Mouse (Mus musculus): ENCODE measurements around the gene Plp2. TPM values are rescaled to one million over a fixed set of nuclear protein-coding genes. Genes with fewer than 3 reads are reported as not detected.

The Plp2 gene
- polyA plus RNA-seq, 1 experiment from 2014 or later, result 22.2 TPM

Other genes with a start within 250 kb of the Plp2 start
- 0.11 and 0.30 TPM in 2 replicates for gene Foxp3, start 97.7 kb downstream of the Plp2 start, polyA plus RNA-seq (2015; fragmentation: Nextera tagmentation; extraction: Ambion mirVana)
- gene Ppp1r3f, start 97.1 kb downstream of the Plp2 start, polyA plus RNA-seq (2015; fragmentation: Nextera tagmentation; extraction: Ambion mirVana), result 4.3 and 5.1 TPM in 2 replicates
- gene Ccdc22, start 65.9 kb downstream of the Plp2 start, polyA plus RNA-seq (2015; fragmentation: Nextera tagmentation; extraction: Ambion mirVana), result 30.4 and 30.8 TPM in 2 replicates
- gene Cacna1f, start 64.3 kb downstream of the Plp2 start, polyA plus RNA-seq (2015; fragmentation: Nextera tagmentation; extraction: Ambion mirVana), result 0.17 TPM in 1 of 2 replicates, not detected in the other
- gene Syp, start 32.9 kb downstream of the Plp2 start, polyA plus RNA-seq (2015; fragmentation: Nextera tagmentation; extraction: Ambion mirVana), result 87.9 and 88.4 TPM in 2 replicates
- 1.1 and 1.2 TPM in 2 replicates for gene Prickle3, start 14.1 kb downstream of the Plp2 start, polyA plus RNA-seq (2015; fragmentation: Nextera tagmentation; extraction: Ambion mirVana)
- gene Magix, start 9.9 kb upstream of the Plp2 start, polyA plus RNA-seq (2015; fragmentation: Nextera tagmentation; extraction: Ambion mirVana), result 0.06 and 0.09 TPM in 2 replicates
- gene Gpkow, start 25.7 kb upstream of the Plp2 start, polyA plus RNA-seq (2015; fragmentation: Nextera tagmentation; extraction: Ambion mirVana), result 45.1 and 45.6 TPM in 2 replicates
- 31.8 and 34.9 TPM in 2 replicates for gene Wdr45, start 42.9 kb upstream of the Plp2 start, polyA plus RNA-seq (2015; fragmentation: Nextera tagmentation; extraction: Ambion mirVana)
- not detected in 2 replicates for gene Gm45208, start 50.9 kb upstream of the Plp2 start, polyA plus RNA-seq (2015; fragmentation: Nextera tagmentation; extraction: Ambion mirVana)
- 110 and 111 TPM in 2 replicates for gene Praf2, start 57.0 kb upstream of the Plp2 start, polyA plus RNA-seq (2015; fragmentation: Nextera tagmentation; extraction: Ambion mirVana)
- 46.0 and 51.0 TPM in 2 replicates for gene Ccdc120, start 79.5 kb upstream of the Plp2 start, polyA plus RNA-seq (2015; fragmentation: Nextera tagmentation; extraction: Ambion mirVana)
- 25.3 and 30.4 TPM in 2 replicates for gene Tfe3, start 91.2 kb upstream of the Plp2 start, polyA plus RNA-seq (2015; fragmentation: Nextera tagmentation; extraction: Ambion mirVana)
- gene Gripap1, start 118.4 kb upstream of the Plp2 start, polyA plus RNA-seq (2015; fragmentation: Nextera tagmentation; extraction: Ambion mirVana), result 76.5 and 81.7 TPM in 2 replicates
- 1.4 and 2.1 TPM in 2 replicates for gene Kcnd1, start 150.9 kb upstream of the Plp2 start, polyA plus RNA-seq (2015; fragmentation: Nextera tagmentation; extraction: Ambion mirVana)
- gene Otud5, start 170.0 kb upstream of the Plp2 start, polyA plus RNA-seq (2015; fragmentation: Nextera tagmentation; extraction: Ambion mirVana), result 46.4 and 53.2 TPM in 2 replicates
- 20.8 and 21.9 TPM in 2 replicates for gene Pim2, start 206.9 kb upstream of the Plp2 start, polyA plus RNA-seq (2015; fragmentation: Nextera tagmentation; extraction: Ambion mirVana)
- 34.6 and 41.5 TPM in 2 replicates for gene Slc35a2, start 212.6 kb upstream of the Plp2 start, polyA plus RNA-seq (2015; fragmentation: Nextera tagmentation; extraction: Ambion mirVana)
- gene Pqbp1, start 227.9 kb upstream of the Plp2 start, polyA plus RNA-seq (2015; fragmentation: Nextera tagmentation; extraction: Ambion mirVana), result 216 and 236 TPM in 2 replicates
- 171 and 173 TPM in 2 replicates for gene Timm17b, start 228.0 kb upstream of the Plp2 start, polyA plus RNA-seq (2015; fragmentation: Nextera tagmentation; extraction: Ambion mirVana)
- gene Gm10491, start 236.4 kb upstream of the Plp2 start, polyA plus RNA-seq (2015; fragmentation: Nextera tagmentation; extraction: Ambion mirVana), result not detected in 2 replicates
- gene Gm10490, start 238.2 kb upstream of the Plp2 start, polyA plus RNA-seq (2015; fragmentation: Nextera tagmentation; extraction: Ambion mirVana), result not detected in 2 replicates
- 164 and 172 TPM in 2 replicates for gene Pcsk1n, start 248.4 kb upstream of the Plp2 start, polyA plus RNA-seq (2015; fragmentation: Nextera tagmentation; extraction: Ambion mirVana)

All from midbrain, embryonic 13.5 days (tissue).